Mouse (Mus musculus): Measurements from ENCODE around the gene Gsap.

DNA sequence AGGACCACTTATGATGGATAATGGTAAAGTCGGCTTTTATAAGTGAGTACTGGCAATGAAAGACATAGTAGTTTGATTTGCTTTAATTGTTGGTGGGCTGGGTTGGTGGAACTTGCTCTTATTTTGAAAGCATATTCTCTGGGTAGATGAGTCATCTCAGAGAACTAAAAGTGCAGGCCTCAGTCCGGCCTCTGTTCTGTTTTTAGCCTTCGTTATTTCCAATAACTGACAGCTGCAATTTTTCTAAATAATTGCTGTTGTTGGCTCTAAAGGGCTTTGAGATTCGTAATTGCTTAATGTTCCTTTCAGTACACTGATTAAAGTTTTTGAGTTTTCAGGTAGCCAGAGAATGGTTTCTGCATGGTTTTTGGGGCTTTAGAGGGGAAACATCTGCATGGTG is 84.7 kb downstream of the Gsap start:
- TF ChIP-seq CTCF (conservative IDR thresholded peaks at IDR 0.05; ENCODE audit: low read length) (no peak), POU5F1 (IDR thresholded peaks at IDR 0.05; ENCODE audit: borderline replicate concordance, low read length) (no peak), NANOG (IDR thresholded peaks at IDR 0.05; ENCODE audit: borderline replicate concordance, low read length) (no peak)
